Mouse (Mus musculus) limb, embryonic 10.5 days (tissue): ENCODE measurements around the gene Echdc3. TPM values are rescaled to one million over a fixed set of nuclear protein-coding genes. Genes with fewer than 3 reads are reported as not detected.
A peak's percentile ranks its signal among the peaks of the same experiment; 100 is the strongest.

ENCODE experiments used
- DNase-seq: peaks from one replicate; pipeline ENCODE4 v3.0.0-alpha.2; 2017; ENCODE audit warnings: low spot score
- H3K27ac ChIP-seq: fragments of 300-500 bp; sonication (generic); 2 replicates; pipeline ENCODE4 v1.5.1; 2016; ENCODE audit warnings: mild to moderate bottlenecking
- H3K27me3 ChIP-seq: fragments of 300-500 bp; sonication (generic); 2 replicates; pipeline ENCODE4 v1.6.1; 2016; ENCODE audit warnings: low read depth, mild to moderate bottlenecking; ENCODE audit not compliant: poor library complexity, severe bottlenecking
- H3K36me3 ChIP-seq: fragments of 300-500 bp; sonication (generic); 2 replicates; pipeline ENCODE4 v1.6.1; 2016; ENCODE audit warnings: mild to moderate bottlenecking, moderate library complexity
- H3K4me1 ChIP-seq: fragments of 300-500 bp; sonication (generic); 2 replicates; pipeline ENCODE4 v1.6.1; 2016
- H3K4me3 ChIP-seq: fragments of 300-500 bp; sonication (generic); 2 replicates; pipeline ENCODE4 v1.5.1; 2016; ENCODE audit warnings: mild to moderate bottlenecking, moderate library complexity
- H3K9me3 ChIP-seq: fragments of 300-500 bp; sonication (generic); replicated peaks from 2 replicates; pipeline ENCODE4 v1.6.1; 2016; ENCODE audit warnings: mild to moderate bottlenecking
- WGBS: fragments of 180-500 bp; shearing (Covaris S2); methylation state at CpG from one replicate; pipeline ENCODE4 v1.1.7; 2016; 5-methylcytosine and 5-hydroxymethylcytosine counted together
- polyA plus RNA-seq: library from polyadenylated mRNA; unstranded; fragments of >200 nt; fragmentation: Nextera tagmentation; extraction: Ambion mirVana; gene quantifications from 2 replicates; pipeline ENCODE4 v1.2.1, GENCODE M21; 2016

Echdc3 gene
- polyA plus RNA-seq, 1 experiment from 2014 or later: 4.0 TPM

DNA sequence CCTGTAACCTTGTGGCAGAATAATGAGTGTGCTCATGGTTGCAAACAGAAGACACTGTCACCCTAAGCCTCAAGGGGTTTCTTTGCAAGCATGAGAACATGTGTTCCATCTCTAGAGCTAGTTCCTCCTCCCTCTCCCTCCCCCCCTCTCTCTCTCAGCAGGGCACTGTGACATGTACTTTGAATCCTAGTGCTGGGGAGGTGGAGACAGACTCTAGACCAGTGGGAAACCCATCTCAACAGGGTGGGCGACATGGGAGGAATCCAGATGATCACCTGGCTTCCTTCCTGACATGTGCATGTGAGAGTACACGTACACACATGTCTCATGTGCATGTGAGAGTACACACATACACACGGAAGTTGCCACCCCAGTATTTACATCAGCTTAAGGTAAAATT is 3.1 kb downstream of the Echdc3 start:
- no peak for DNase-seq
- Histone ChIP-seq H3K9me3 (no peaks in the 10 kb centered on the region), H3K4me1 (peaks cover 33% of the 10 kb centered on the region), H3K27me3 (no peaks in the 10 kb centered on the region), H3K27ac (no peak overlapping the region), H3K36me3 (no peaks in the 10 kb centered on the region), H3K4me3 (no peak overlapping the region)
- WGBS: 83% methylated on average over 3 of the region's 3 CpGs

GRCm38 (mm10) chr2:6209116-6209515 is 3.7 kb downstream of the Echdc3 start:
- H3K4me3 ChIP-seq: no peak overlapping the region
- WGBS: 87% methylated on average over 11 of the region's 11 CpGs

GRCm38 (mm10) chr2:6207736-6208135 is 5.1 kb downstream of the Echdc3 start:
- WGBS: 88% methylated on average over 2 of the region's 2 CpGs
- Histone ChIP-seq H3K27ac (no peak overlapping the region), H3K4me3 (no peak overlapping the region), H3K36me3 (no peaks in the 10 kb centered on the region), H3K27me3 (no peaks in the 10 kb centered on the region), H3K4me1 (peaks cover 23% of the 10 kb centered on the region), H3K9me3 (no peaks in the 10 kb centered on the region)
- DNase-seq: no peak

More at GRCm38 (mm10) chr2:6209116-6209515, 3.7 kb downstream of the Echdc3 start:
- Histone ChIP-seq H3K27me3 (no peaks in the 10 kb centered on the region), H3K4me1 (peaks cover 33% of the 10 kb centered on the region), H3K36me3 (no peaks in the 10 kb centered on the region), H3K9me3 (no peaks in the 10 kb centered on the region), H3K27ac (no peak overlapping the region)
- DNase-seq: no peak

DNA sequence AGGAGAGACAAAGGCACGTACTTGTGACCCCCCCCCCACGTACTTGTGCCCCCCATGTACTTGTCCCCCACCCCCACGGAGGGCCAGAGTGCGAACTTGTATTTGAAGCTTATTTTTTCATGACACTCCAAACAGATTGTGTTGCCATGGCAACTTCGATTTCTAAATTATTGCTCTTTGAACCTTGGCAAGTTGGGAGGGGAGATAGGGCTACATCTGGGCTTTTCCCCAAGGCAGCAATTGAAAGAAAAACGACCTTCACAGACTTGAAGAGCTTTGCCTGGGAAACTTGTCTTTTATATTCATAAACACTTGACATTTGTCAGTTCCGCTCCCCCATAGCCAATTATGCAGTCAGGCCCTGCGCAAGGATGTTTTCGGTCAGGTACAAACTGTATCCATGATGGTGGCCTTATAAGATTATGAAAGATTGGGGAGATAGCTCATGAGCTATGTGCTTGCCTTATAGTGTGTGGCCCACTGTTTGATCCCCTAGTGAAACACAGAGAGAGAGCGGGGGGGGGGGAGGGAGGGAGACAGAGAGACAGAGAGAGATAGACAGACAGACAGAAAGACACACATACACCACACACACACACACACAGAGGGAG is 16.4 kb downstream of the Echdc3 start:
- 69% methylated on average over 9 of the region's 10 CpGs for WGBS
- Histone ChIP-seq H3K4me3 (no peak overlapping the region), H3K9me3 (no peaks in the 10 kb centered on the region), H3K27ac (no peak overlapping the region), H3K27me3 (0 out of 2 replicates have a peak, but pooled peaks cover 8% of the 10 kb centered on the region), H3K4me1 (peaks cover 21% of the 10 kb centered on the region), H3K36me3 (no peaks in the 10 kb centered on the region)
- DNase-seq: no peak

- DNase-seq: no peak
- no peak overlapping the region for H3K27ac ChIP-seq
- WGBS: 68% methylated on average over 15 of the region's 15 CpGs
- H3K9me3 ChIP-seq: no peaks in the 10 kb centered on the region
- H3K4me3 ChIP-seq: no peak overlapping the region
- no peaks in the 10 kb centered on the region for H3K36me3 ChIP-seq
- peaks cover 21% of the 10 kb centered on the region for H3K4me1 ChIP-seq
- H3K27me3 ChIP-seq: 0 out of 2 replicates have a peak, but pooled peaks cover 8% of the 10 kb centered on the region
These were observed 17.2 kb downstream of the Echdc3 start for GRCm38 (mm10) chr2:6195468-6196239.

DNA sequence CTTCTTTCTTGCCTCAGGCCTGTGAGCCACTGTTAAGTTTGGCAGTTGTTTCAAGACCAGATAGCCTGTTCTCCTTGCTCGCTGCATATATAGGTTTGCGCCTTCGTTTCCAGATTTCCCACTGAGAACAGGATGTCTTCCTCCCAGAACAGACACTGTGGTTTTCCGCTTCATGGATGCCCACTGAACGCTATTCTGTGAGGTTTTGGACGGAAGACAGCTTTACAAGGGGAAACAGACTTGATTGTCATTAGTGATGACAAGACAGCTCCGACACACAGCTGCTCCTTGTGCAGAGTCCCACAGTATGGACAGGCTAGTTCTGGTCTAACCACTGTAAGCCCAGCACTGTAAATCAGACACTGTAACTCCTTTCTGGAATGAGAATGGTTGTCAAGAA is 18.3 kb downstream of the Echdc3 start:
- DNase-seq: no peak
- Histone ChIP-seq H3K27me3 (0 out of 2 replicates have a peak, but pooled peaks cover 8% of the 10 kb centered on the region), H3K4me1 (peaks cover 26% of the 10 kb centered on the region), H3K9me3 (no peaks in the 10 kb centered on the region), H3K4me3 (no peak overlapping the region), H3K27ac (no peak overlapping the region), H3K36me3 (no peaks in the 10 kb centered on the region)
- 88% methylated on average over 7 of the region's 7 CpGs for WGBS

DNA sequence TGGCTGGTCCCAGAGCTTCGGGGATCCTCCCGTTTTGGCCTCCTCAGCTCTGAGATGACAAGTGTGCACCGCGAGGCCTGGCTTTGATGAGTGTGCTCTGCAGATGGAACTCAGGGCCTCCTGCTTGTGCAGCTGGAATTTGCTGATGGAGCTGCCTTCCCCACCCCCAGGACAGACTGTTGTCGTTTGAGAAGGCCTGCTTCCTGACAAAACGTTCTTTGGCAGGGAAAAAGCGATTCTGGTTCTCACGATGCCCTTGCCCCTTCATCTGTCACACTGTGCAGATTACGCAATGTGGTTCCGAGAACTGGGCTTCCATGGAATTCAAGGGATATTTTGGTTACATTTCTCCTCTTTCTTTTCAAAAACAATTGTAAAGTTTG is 19.3 kb downstream of the Echdc3 start:
- 70% methylated on average over 10 of the region's 10 CpGs for whole genome bisulfite sequencing
- Histone ChIP-seq H3K4me3 (no peak overlapping the region), H3K36me3 (no peaks in the 10 kb centered on the region), H3K27ac (no peak overlapping the region), H3K27me3 (0 out of 2 replicates have a peak, but pooled peaks cover 8% of the 10 kb centered on the region), H3K9me3 (no peaks in the 10 kb centered on the region), H3K4me1 (peaks cover 26% of the 10 kb centered on the region)
- no peak for DNase-seq

- H3K27ac ChIP-seq: no peak overlapping the region
- H3K4me3 ChIP-seq: no peak overlapping the region
- no peaks in the 10 kb centered on the region for H3K36me3 ChIP-seq
- 80% methylated on average over 20 of the region's 20 CpGs for WGBS
- no peaks in the 10 kb centered on the region for H3K9me3 ChIP-seq
- peaks cover 26% of the 10 kb centered on the region for H3K4me1 ChIP-seq
- DNase-seq: peak; percentile 68
- 0 out of 2 replicates have a peak, but pooled peaks cover 8% of the 10 kb centered on the region for H3K27me3 ChIP-seq
These were observed 19.8 kb downstream of the Echdc3 start for GRCm38 (mm10) chr2:6192820-6193590.

DNA sequence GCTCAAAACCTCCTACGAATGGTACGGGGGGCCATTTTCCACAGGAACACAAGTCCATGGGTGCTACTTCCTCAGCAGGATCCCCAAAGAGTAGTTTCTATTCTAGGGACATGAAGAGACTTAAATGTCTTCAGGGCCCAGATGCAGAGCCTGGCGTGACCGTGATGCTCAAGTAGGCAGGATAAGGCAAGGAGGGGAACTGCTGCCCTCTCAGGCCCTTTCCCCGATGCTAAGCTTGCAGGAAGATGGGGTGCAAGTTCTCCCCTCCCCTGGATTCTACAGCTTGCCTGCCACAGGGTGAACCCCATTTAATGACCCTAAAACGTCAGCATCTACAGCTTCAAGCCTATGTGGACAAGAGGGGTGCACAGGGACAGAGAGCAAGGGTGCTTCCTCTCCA is 22.8 kb downstream of the Echdc3 start:
- 94% methylated on average over 6 of the region's 6 CpGs for WGBS

DNA sequence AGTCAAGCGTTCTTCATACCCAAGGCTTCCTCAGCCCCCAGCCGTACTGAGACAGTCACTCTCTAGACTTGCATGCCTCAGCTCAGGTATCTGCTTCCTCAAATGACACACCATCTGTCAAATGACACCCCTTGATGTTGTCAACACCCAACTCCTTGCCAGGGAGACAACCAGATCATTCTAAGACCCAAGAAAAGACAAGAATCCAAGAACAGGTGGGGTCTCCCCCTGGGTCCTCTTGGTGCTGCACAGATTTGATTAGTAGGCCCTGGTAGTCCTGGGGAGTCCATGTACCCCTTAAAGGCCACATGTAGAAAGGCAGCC is 23.2 kb downstream of the Echdc3 start:
- peaks cover 17% of the 10 kb centered on the region for H3K4me1 ChIP-seq
- 0 out of 2 replicates have a peak, but pooled peaks cover 2% of the 10 kb centered on the region for H3K9me3 ChIP-seq
- 0 out of 2 replicates have a peak, but pooled peaks cover 8% of the 10 kb centered on the region for H3K27me3 ChIP-seq
- 85% methylated on average over 2 of the region's 2 CpGs for WGBS
- H3K4me3 ChIP-seq: no peak overlapping the region
- DNase-seq: no peak
- H3K27ac ChIP-seq: no peak overlapping the region
- H3K36me3 ChIP-seq: no peaks in the 10 kb centered on the region

More for the DNA sequence above, 22.8 kb downstream of the Echdc3 start:
- Histone ChIP-seq H3K4me3 (no peak overlapping the region), H3K36me3 (no peaks in the 10 kb centered on the region), H3K9me3 (no peaks in the 10 kb centered on the region), H3K27me3 (0 out of 2 replicates have a peak, but pooled peaks cover 8% of the 10 kb centered on the region), H3K27ac (no peak overlapping the region), H3K4me1 (peaks cover 17% of the 10 kb centered on the region)
- no peak for DNase-seq

- DNase-seq: no peak
- Histone ChIP-seq H3K27me3 (0 out of 2 replicates have a peak, but pooled peaks cover 8% of the 10 kb centered on the region), H3K4me1 (peaks cover 17% of the 10 kb centered on the region), H3K4me3 (no peak overlapping the region), H3K27ac (no peak overlapping the region), H3K9me3 (0 out of 2 replicates have a peak, but pooled peaks cover 3% of the 10 kb centered on the region), H3K36me3 (no peaks in the 10 kb centered on the region)
- WGBS: 89% methylated on average over 11 of the region's 11 CpGs
These were observed 23.8 kb downstream of the Echdc3 start for GRCm38 (mm10) chr2:6188891-6189674.

DNA sequence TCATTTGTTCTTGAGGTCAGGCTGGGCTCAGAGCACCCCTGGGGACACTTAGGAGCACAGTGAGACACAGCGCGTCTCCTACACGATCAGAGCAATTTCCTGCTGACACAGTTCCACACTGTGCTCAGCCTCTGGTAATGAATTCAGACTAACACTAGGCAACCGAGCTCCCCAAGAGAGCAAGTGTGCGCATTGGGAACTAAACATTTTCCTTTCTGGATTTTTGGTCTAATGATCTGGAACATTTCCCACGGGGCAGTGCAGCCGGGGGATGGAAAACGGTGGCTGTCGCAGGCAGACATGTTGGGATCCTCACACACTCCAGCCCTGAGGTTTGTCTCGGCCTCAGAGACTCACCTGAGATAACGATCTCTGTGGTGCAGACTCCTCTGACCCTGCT is 25.4 kb downstream of the Echdc3 start:
- WGBS: 77% methylated on average over 11 of the region's 11 CpGs
- Histone ChIP-seq H3K4me1 (peaks cover 12% of the 10 kb centered on the region), H3K27ac (no peak overlapping the region), H3K4me3 (no peak overlapping the region), H3K9me3 (0 out of 2 replicates have a peak, but pooled peaks cover 3% of the 10 kb centered on the region), H3K27me3 (0 out of 2 replicates have a peak, but pooled peaks cover 7% of the 10 kb centered on the region), H3K36me3 (no peaks in the 10 kb centered on the region)
- DNase-seq: no peak
